Mouse (Mus musculus): Measurements from ENCODE around the gene Olfr1143.

DNA sequence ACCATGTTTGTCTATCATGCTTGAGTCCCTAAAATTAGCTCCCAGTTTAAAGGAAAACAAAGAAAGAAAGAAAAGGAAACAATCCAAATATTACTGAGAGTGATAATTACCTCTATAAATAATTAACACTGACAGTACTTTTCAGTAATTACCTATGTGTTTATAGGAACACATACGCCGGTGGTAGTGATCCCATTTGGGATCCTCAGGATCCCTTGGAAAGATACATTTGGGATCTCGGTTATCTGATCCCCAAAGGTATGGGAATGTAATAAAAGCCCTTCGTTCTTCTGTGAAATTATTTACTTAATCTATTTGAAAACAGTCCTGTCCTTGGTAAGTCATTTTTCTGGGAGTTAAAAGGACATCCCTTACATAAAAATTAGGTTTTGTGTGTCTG, 21.2 kb upstream of the Olfr1143 start, which contains the start of gene Olfr152:
- TF ChIP-seq GATA1 (IDR thresholded peaks at IDR 0.05; ENCODE audit: borderline replicate concordance, low read length) (no peak), FLI1 (IDR thresholded peaks at IDR 0.05; ENCODE audit: low read length) (no peak)
